ENCODE assay signal across 8 mouse cellular contexts in the genomic region with DNA sequence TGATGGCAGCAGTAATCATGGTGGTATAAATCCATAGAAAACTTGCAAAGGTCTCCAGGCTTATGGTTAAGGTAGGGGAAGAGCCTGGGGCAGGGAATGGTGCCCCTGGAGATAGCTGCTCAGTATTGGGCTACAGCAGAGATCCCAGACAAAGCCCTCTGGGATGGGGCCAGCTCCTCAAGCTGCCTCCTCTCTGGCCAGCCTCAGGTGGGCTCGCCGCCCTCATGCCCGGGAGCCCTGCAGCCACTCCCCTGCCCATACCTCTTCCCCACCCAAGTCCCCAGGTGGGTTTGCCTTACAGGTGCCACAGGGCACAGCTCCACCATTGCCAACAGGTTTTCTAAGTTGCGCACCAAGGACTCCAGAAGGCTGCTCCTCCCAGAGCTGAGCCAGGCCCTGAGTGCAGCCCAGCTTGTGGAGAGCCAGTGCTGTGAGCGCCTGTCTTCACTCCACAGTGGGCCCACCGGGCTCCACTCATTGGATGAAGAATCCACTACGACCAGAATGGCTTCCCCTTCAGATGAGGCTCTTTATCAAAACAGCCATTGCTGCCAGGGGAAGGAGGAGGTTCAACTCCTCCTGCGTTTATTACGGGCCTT. TPM values are rescaled to one million over a fixed set of nuclear protein-coding genes. Genes with fewer than 3 reads are reported as not detected.
A peak's percentile ranks its signal among the peaks of the same experiment; 100 is the strongest.
DNase-seq lines count a peak whose midpoint lies in the region; ATAC-seq and TF ChIP-seq lines count a peak whose summit lies in the region.

No protein-coding gene starts in this region.

- TF ChIP-seq POLR2A in small intestine, adult 2 months (IDR thresholded peaks at IDR 0.05; ENCODE audit: low read depth, low read length): no peak

- H3K27ac ChIP-seq in small intestine, adult 2 months (ENCODE audit: insufficient read depth, low read depth, low read length): peak overlapping the region; percentile 3; the same call in 1 of the 2 replicates

- TF ChIP-seq CTCF in small intestine, adult 2 months (IDR thresholded peaks at IDR 0.05; ENCODE audit: extremely low read depth, insufficient read length, insufficient replicate concordance, low read depth, low read length): no peak

- ATAC-seq in megakaryocyte, adult 5-6 weeks (ENCODE audit: poor library complexity, severe bottlenecking): no peak

- DNase-seq in adrenal gland, postnatal 14 days: peak; percentile 15
- no peak for DNase-seq in adrenal gland, postnatal 25 days
- DNase-seq in kidney, postnatal 10 days: peak; percentile 15
- DNase-seq in frontal cortex, postnatal 36 days (ENCODE audit: low spot score in 2 of 2): no peak
- no peak for DNase-seq in layer of hippocampus, postnatal 14 days (ENCODE audit: low spot score in 2 of 2)

- no peaks in the 10 kb centered on the region for H3K9me3 ChIP-seq in megakaryocyte, embryonic 14.5 days

- peak overlapping the region; percentile 21 for H3K4me3 ChIP-seq in megakaryocyte, embryonic 14.5 days (replicated peaks)
- no peak overlapping the region for H3K4me3 ChIP-seq in small intestine, adult 2 months (ENCODE audit: low read depth, low read length)

- H3K4me1 ChIP-seq in megakaryocyte, embryonic 14.5 days: peaks cover 100% of the 10 kb centered on the region
- H3K4me1 ChIP-seq in small intestine, adult 2 months (ENCODE audit: control insufficient read depth, insufficient read depth, insufficient read length, low read length): peaks cover 32% of the 10 kb centered on the region

- 64% methylated on average over 9 of the region's 9 CpGs for WGBS in small intestine, adult 2 months

- no peaks in the 10 kb centered on the region for H3K27me3 ChIP-seq in megakaryocyte, embryonic 14.5 days (replicated peaks)
- no peaks in the 10 kb centered on the region for H3K27me3 ChIP-seq in small intestine, adult 2 months (ENCODE audit: control insufficient read depth, insufficient read depth, low read length)

- peaks cover 56% of the 10 kb centered on the region for H3K36me3 ChIP-seq in megakaryocyte, embryonic 14.5 days (replicated peaks; ENCODE audit: low read length)
- H3K36me3 ChIP-seq in small intestine, adult 2 months (ENCODE audit: control insufficient read depth, insufficient read depth, low read length): peaks cover 47% of the 10 kb centered on the region

RNA-seq across cellular contexts. Expression of gene Dnajb12, which starts 18.9 kb away (rescaled TPM):
- total RNA-seq in adrenal gland, postnatal 14 days (2021): 49.5 and 50.6 TPM in 2 replicates
- 65.1 and 69.2 TPM in 2 replicates for total RNA-seq in adrenal gland, postnatal 25 days (2021)
- 68.2 and 87.1 TPM in 2 replicates for polyA plus RNA-seq in megakaryocyte, embryonic 14.5 days (2012; ENCODE audit: insufficient read depth, low replicate concordance)
- total RNA-seq in megakaryocyte, adult 5-6 weeks (2015): 21.9 and 26.0 TPM in 2 replicates
- 17.3 and 18.5 TPM in 2 replicates for total RNA-seq in megakaryocyte, adult 5-6 weeks (2017)
- polyA plus RNA-seq in small intestine, adult 2 months (2012; rRNA removed): 43.1 and 86.2 TPM in 2 replicates
- total RNA-seq in layer of hippocampus, postnatal 14 days (2021): 10 to 100 TPM; 48.0 to 50.1 TPM

RNA-seq across cellular contexts. Expression of gene Ddit4, which starts 53.4 kb away (rescaled TPM):
- total RNA-seq in adrenal gland, postnatal 14 days (2021): 70.5 and 103 TPM in 2 replicates
- total RNA-seq in adrenal gland, postnatal 25 days (2021): 35.7 and 57.7 TPM in 2 replicates
- polyA plus RNA-seq in megakaryocyte, embryonic 14.5 days (2012; ENCODE audit: insufficient read depth, low replicate concordance): 33.2 and 44.6 TPM in 2 replicates
- 2.2 and 2.4 TPM in 2 replicates for total RNA-seq in megakaryocyte, adult 5-6 weeks (2015)
- total RNA-seq in megakaryocyte, adult 5-6 weeks (2017): 0.94 and 1.2 TPM in 2 replicates
- 21.5 and 35.0 TPM in 2 replicates for polyA plus RNA-seq in small intestine, adult 2 months (2012; rRNA removed)
- total RNA-seq in layer of hippocampus, postnatal 14 days (2021): 100 to 1,000 TPM in 1 of 2 experiments, 10 to 100 TPM in 1; 99.5 to 106 TPM

Comparison
In these comparisons a context has a peak if more than half of its experiments do, and no peak if none do; other contexts are left out.
1. DNase-seq: peak in adrenal gland, postnatal 14 days (single experiment) and kidney, postnatal 10 days (single experiment); none in adrenal gland, postnatal 25 days (single experiment), frontal cortex, postnatal 36 days (0 of 2) and layer of hippocampus, postnatal 14 days (0 of 2).
2. RNA of gene Ddit4, which starts 53.4 kb away (total RNA-seq): 99.5 to 106 TPM in layer of hippocampus, postnatal 14 days, 70.5 to 103 TPM in adrenal gland, postnatal 14 days and 35.7 to 57.7 TPM in adrenal gland, postnatal 25 days; 0.94 to 2.4 TPM in megakaryocyte, adult 5-6 weeks; every median in the first group is over 10 times any median in the second.